Mouse (Mus musculus) left cerebral cortex, adult 11 months (tissue): ENCODE results near the gene Tcf7l2.

ENCODE experiments used
- DNase-seq: peaks from one replicate; pipeline ENCODE4 v3.0.0; 2022; ENCODE audit warnings: low spot score

The Tcf7l2 gene

DNA sequence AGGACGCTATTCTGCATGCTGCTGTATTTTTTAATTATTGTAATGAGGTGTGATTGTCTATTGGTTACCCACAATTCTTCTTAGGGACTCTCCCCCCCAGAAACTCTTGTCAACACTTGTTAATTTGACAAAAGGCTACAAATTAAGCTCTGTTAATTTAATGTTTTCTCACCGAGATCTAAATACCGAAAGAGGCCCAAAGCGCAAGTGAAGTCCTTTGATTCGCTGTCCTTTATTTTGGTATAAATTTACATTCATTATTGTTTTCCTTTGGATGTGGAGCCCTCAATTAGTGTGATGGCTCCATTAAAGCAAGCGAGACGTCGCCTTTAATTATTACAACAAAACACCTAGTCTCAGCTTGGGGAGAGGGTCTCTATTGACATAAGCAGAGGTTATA, 170.3 kb downstream of the Tcf7l2 start:
- DNase-seq: no peak

DNA sequence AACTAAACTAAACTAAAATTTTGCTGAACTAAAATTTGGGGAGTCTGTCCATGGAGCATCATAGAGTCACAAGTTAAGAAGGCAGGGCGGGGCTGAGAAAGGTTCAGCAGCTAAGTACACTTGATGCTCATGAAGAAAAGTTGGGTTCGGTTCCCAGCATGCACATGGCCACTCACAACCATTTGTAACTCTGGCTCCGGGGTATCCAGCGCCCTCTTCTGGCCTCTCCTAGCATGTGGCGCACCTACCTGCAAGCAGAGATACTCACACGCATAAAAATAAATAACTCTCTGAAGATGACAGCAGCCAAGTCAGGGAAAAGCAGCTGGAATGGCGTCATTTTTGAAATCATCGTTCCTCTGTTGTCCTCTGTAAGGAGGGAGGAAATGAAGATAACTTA, 171.2 kb downstream of the Tcf7l2 start:
- DNase-seq: no peak

DNA sequence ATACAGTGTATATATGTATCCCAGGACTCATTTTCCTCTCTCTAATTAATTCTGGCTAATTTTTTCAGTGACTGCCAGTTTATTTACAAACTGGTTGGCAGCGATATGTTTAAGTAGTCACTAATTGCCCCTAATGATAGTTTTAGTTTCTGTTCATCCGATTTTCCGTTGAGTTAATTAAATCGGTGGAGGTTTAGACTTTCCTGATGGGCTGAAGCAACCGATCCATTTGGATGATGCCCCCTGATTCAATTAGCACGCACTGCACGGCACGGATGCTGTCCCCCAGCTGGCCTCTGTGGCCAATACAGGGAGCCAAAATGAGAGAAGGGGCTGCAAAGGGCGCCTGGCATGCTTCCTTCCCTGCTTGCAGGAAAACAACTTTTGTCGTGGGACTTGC, 172.0 kb downstream of the Tcf7l2 start:
- no peak for DNase-seq

DNA sequence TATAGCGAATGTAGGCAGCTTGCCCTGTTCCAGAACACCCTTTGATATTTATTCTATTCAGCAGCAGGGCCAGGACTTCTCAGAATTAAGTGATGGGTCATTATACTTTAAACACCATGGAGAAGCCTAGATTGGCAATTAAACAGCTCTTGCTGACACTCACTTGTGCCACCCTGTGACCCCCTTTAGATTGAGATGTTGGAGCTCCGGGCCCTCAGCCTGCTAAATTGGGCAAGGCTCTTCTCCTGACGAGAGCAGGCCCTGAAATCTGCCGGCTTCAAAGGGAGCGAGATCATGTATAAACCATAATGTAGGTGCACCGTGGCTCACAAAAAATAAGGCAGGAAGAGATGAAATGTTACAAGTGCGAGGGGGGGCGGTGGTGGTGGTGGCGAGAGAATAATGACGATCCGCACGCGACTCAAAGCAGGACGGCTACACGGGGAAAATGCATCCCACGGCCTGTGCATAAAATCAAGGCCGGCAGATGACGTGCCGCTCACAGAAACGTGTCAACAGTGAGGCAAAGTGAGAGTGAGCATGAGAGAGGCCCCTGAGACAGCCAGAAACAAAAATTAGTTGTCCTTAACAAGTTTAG, 173.1 kb downstream of the Tcf7l2 start:
- DNase-seq: no peak

DNA sequence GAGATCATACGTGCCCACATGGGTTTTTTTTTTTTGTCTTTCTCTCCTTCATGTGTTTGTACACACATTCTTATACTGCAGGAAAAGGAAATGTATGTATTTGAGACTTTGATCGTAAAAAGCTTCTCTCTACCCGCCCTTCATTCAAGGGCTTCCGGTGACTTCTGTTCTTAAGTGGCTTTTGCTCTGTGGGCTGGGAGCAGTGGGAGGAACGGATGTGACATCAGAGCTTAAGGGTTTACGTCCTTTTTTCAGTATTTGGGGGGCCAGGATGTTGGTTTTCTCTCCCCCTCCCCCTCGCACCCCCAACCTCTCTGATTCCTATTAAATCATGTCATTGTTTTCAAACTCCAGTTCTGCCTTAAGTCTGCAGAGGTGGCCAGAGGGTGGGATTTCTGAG, 173.9 kb downstream of the Tcf7l2 start:
- no peak for DNase-seq

DNA sequence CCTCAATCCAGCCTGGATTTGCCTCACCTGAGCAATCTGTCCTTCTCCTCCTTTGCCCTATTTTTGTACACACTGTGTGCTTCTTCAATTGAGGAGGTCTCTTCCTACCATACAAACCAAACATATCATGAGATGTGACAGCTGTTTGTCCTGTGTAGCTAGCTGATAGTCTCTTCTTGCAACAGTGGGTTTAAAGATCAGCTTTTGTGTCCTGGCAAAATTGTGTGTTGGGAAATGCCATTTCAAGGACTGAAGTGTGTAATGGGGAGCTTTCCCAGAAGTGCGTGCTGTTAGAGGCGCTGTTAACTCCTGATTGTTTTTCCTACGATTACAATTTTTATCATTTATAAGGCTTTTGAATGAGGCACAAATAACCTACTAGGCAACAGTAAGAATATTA, 174.6 kb downstream of the Tcf7l2 start:
- DNase-seq: no peak

DNA sequence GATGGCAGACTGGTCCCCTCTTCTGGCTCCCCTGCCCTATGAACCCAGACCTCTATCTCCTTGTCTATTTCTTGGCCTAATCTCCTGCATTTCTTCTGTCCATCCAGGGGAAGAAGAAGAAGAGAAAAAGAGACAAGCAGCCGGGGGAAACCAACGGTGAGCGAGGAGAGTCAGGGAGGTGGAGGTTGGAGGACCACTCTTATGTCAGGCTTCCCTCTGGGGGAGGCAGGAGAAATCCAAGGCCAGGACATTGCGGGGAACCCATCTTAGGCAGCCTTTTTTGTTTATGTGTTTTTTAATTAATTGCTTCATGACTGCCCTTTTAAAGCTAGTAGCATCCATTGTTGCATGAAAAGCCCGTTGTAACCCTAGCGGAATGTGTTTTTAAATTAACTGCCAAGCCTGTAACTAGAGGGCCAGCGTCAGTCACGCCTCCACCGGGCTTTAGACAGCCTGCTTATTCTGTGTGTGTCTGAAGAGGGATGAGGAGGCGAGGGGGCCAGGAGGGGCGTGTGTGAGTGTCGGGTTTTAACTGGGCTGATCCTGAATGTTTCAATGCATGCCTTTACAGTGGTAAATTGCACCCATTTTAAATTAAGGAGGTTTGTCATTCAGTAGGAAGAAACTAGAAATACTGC, 182.3 kb downstream of the Tcf7l2 start:
- DNase-seq: no peak

DNA sequence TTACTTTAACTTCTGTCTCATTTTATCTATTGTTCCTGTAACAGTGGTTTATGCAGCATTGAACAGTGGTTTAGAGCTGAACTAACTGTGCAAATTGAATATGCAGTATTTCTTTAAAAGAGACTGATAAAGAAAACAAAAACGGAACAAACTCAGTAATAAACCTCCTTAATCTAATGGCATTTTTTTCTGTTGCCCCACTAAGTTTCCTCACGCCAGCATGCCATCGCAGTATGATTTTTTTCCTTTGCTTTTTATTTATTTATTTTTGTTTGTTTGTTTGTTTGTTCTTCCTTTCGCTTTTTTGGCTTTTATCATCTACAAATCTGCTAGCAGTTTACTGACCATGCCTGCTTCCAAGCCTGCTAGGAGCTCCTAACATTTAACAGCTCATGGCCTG, 183.2 kb downstream of the Tcf7l2 start:
- no peak for DNase-seq

DNA sequence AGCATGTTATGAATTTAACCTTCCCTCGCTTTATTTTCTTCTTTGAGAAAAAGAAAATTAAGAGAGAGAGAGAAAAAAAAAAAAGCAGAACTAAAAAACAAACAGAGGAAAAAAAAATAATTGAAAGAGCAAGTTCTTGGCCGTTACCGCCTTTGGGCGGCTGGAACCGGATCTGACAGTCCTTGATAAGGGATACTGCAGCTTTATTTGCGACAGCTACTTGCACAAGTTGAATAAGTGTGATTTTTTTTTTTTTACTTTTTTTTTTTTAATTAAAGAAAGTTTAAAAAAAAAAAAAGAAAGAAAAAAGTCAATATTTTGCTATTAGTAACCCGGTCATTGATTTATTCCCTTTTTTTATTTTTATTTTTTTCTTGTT, 183.8 kb downstream of the Tcf7l2 start:
- DNase-seq: no peak

DNA sequence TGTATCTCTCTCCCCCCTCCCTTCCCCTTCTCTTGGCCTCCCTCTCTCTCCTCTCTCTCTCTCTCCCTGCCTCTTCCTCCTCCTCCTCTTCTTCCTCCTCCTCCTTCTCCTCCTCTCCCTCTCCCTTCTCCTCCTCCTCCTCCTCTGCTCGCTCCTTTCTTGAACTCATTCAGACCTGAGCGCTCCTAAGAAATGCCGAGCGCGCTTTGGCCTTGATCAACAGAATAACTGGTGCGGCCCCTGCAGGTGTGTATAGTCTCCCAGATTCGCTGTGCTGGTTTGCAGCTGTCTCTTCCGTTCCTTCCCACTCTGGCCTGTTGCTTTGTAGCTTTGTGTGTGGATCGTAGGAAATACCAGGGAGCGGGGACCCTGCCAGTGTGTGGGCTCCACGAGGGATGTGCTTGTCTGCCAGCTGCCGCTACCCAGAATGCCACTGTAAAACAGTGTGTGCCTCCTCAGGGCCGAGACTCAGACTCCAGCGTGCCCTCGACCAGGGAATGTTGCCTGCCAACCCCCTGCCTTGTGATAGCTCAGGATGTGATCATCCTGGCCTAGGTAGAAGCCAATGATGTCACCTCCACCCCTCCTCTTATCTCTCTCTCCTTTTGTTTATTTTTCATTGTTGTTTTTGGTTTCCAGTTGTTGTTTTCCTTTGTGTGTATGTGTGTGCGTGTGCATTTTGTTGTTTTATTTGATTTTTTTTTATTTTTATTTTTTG, 184.3 kb downstream of the Tcf7l2 start:
- no peak for DNase-seq

DNA sequence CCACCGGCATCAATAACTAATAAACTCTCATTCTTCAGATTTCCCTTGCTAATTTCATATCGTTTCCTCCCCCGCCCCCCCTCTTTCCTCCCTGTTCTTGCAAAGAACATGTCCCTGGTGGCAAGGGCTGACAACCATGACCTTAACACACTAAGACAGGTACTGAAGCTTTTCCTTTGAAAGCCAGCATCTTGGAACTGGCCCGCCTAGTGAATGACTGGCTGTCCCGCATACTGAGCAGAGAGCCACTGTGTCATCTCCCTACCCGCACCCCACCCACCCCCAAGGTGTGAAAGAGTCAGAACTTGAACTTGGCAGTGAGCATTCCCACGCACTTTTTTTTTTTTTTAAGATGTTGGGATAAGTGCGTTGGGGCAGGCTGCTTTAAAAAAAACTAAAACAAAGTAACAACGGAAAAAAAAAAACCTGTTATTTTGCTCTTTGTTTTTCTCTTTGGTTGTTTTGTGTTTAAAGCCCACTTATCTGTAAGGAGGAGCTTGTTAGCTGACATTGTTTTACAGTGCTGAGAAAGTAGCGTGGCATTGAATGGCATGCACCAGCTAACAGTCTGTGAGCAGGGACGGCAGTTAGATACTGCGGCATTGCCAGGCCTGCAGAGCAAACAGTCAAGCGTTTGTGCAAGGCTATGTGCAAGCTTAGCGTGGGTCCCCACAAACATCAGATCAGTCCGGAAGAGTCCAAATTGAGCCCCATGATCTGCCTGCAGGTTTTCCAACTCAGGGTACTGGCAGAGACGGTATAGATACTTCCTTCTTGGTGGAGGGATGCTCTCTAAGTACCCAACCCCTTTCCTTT, 185.4 kb downstream of the Tcf7l2 start:
- DNase-seq: no peak

DNA sequence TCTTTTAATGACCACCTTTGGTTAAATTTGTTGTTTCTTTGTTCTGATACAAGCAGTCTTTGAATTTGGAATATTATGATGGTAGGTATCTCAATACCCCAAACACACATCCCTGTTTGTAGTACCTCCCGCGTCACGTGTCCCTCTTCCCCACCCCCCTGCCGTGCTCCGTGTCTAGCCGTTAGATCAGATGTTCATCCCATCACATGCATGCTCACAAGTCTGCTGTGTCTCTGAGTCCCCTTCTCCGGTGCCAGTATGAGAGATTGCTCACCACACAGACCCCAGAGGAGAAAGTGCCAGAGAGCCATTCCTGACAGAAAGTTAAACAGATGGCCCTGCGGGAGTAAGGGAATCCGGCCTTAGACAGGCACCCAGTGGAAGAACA, 186.0 kb downstream of the Tcf7l2 start:
- no peak for DNase-seq

DNA sequence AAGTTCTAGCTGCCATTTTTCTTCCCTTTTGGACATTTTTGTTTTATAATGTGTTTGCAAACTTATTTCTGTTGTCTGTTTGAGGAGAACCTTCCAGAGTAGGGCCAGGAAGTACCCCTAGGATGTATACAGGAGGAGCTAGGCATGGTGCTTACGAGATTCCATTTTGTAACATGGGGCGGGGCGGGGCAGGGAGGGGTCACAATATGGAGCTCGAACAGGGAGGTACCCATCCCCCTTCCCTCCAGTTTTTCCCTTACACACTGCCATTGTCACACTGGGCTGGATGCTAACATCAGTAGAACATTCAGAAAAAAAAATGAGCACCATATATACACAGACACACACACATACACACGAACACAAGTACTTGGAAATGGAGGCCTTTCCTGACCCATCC, 187.1 kb downstream of the Tcf7l2 start:
- DNase-seq: no peak

DNA sequence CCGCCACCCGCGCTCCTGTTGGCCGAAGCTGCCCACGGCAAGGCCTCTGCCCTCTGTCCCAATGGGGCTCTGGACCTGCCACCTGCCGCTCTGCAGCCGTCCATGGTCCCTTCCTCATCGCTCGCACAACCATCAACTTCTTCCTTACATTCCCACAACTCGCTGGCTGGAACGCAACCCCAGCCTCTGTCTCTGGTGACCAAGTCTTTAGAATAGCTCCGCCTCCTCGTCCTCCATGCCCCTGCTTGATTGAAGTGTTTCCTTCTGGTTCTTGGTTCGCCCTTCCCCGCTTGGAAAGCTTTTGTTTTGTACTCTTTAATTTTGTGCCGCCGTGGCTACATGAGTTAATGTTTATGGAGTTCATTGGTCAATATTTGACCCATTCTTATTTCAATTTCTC, 190.0 kb downstream of the Tcf7l2 start:
- no peak for DNase-seq

DNA sequence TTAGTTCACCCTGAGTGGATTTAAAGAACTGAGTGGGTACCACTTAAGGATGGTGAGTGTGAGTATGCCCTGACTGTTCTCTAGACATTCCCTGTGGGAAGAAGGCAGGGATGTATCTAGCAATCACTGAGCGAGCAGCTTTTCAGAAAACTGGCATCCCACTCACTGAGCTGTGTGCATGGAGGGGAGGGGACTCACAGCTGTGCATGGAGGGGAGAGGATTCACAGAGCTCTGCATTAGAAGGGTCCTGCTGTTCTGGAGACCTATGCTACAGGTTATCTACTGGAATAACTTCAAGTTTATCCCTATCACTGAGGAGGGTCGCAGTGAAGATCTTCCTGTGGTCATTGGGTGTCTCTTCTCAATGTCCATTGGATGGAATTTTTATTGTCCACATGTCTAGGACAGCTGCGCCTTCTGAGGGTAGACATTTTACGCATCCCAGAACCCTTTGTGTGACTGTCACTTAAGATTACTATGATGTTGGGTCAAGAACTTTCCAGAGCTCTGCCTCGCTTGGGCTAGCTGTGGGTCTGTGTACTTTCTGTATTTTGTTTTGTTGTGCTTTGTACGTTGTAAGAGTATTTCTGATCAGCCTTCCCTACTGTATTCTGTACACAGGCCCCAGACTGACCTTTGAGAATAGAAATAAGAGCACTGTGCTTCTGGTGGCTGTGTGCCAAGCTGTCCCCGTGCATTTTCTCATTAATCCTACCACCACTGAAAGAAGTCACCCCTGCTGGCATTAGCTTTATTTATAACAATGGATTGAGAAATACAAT, 192.5 kb downstream of the Tcf7l2 start:
- no peak for DNase-seq

DNA sequence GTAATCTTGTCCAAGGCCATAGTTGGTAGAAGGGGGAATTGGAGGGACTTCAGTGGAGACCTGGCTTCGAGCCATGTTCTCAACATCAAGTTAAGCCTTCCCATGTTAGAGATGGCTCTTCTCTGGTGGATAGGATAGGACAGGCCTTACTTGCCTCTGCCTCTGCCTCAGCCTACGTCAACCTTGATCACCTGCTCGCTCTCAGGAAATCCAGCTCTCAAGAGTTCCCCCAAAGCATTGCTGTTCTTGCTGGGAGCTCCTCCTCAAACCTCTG, 193.0 kb downstream of the Tcf7l2 start:
- no peak for DNase-seq

DNA sequence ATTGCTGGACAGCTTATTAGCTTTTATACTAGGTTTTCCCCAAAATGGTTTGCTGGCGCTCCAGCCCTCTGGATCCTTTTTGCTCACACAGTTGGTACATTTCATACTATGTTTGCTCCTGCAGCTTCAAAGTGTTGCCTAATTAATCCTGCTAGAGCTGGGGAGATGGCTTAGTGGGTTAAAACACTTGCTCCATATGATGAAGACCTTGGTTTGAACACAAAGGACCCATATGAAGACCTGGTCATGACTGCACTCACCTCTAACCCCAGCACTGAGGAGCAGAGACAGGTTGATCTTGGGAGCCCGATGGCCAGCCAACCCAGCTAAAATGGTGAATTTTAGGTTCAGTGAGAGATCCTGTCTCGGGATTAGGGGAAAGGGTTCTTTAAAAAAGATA, 195.4 kb downstream of the Tcf7l2 start:
- DNase-seq: no peak

DNA sequence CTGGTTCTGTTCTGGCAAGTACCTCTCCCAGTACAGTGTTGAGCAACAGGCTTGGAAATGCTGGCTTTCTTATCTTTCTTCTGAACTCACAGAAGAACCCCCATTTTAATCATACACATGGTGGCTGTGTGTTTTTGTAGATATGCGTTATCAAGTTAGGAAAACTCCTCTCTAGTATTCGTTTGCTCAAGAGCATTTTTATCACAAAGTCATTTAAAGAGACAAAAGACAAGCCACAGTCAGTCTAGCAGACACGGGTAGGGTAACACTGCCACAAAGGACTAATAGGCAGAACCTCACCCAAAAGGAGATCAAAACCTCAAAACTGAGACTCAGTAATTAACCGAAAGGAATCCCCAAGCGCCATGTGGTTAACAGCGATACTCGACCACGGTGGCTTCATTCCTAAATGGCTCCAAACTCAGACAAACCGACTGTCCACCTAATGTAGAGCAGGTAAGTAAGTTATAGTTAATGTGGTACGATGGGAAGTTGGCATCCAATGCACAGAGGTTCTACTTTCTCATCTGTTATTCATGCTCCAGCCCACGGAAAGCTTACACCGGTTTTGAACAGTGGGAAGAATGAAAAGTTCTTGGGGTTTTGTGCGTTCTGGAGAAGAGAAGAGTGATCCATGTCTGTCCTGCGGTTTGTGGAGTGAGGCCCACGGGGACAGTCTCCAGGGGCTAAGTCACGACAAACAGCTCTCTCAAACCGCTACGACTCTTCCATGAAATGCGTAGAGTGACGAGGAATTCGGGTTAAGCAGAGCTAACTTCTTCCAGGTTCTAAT, 196.8 kb downstream of the Tcf7l2 start:
- DNase-seq: no peak

DNA sequence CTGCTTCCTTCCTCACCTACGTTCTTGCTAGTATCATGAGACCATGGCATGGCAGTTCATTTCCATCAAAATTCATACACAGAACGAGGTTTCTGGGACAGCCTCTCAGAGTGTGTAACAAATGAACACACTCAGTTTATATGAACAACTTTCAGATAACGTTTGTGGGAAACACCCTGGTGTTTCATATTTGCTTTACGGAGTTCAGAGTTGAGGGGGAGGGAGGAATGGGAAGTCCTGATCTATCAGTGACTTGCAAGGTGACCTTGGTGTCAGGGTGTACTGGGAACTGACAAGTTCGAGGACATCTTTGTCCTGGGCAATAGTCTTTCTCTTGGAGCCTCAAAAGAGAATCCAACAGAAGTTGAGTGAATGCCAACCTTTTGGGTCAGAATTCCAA, 197.5 kb downstream of the Tcf7l2 start:
- no peak for DNase-seq

DNA sequence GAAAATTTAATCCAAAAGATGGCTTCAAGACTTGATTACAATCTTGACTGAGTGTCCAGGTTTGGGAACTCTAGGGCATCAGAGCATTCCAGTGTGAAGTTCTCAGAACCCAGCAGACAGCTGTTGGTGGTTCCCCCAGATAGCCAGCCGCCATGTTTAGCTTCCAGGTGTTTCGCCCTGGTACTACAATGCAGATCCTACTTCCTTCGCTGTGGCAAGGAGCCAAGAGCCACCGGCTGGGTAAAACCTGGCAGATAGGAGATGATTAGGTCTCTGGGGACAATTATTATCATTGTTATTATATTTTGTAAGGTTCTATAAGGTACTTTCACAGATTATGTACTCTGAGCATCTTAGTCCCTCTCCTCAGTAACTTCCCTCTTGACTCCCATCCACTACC, 198.1 kb downstream of the Tcf7l2 start:
- DNase-seq: no peak

DNA sequence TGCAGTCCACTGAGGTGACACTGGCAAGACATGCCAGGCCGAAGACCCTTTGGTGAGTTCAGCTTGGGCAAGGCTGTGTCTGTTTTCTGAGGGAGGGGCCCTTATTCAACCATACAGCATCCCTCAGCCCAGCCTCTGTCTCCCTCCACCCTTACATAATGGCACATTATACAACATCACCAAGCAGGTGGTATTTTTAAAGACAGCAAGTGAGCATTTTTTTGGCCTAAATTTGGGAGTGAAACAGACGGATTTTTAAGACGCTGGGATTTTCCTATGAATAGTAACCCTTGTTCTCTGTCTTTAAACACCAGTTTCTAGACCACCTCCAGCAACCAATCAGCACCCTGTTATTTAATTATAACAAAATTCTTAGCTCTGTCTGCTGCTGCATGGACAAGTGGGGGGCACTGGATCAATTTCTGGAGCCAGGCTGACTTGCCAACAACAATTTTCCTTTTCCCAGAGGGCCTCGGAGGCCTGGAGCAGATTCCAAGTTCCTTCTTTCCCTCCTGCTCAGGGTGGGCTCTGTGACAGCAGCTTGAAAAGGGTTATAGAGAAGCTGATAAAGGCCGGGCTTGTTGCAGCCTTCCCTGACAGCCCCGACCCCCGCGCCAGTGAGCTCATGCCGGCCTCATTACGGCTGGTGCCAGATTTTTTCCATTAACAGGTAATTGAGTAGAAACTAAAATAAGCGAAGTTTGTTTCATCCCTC, 199.1 kb downstream of the Tcf7l2 start:
- peak; percentile 62 for DNase-seq
